16 mouse cellular contexts compared by ENCODE assay signal in genomic region chr3:155329701-155330100, GRCm38 (mm10).
DNase-seq lines count a peak whose midpoint lies in the region; ATAC-seq and TF ChIP-seq lines count a peak whose summit lies in the region.
"Had no signal": no experiment of that assay in that cellular context is flagged by ENCODE, and none has a peak within 500 bp of the region (broad histone marks: within the 10 kb centered on the region; RNA-seq: fewer than 3 reads in every experiment).

No protein-coding gene starts in this region.

- H3K9ac ChIP-seq in embryonic facial prominence, embryonic 15.5 days = no peak overlapping the region
- H3K9ac ChIP-seq: forebrain, embryonic 15.5 days; limb, embryonic 15.5 days had no signal

- DNase-seq in cerebellum, adult 2 months = peak; percentile 21 to 27
- DNase-seq in cerebellum, adult 11-12 months = no peak
- DNase-seq in left cerebral cortex, postnatal 4 days = peak; percentile 35
- no peak for DNase-seq in left cerebral cortex, adult 11 months (ENCODE audit: low spot score)
- peak; percentile 42 for DNase-seq in brain, embryonic 14.5 days (ENCODE audit: low read depth)
- no peak for DNase-seq in thymus, postnatal 14 days
- no peak for DNase-seq in gastrocnemius, adult 8-10 months (ENCODE audit: low spot score in 2 of 2)
- DNase-seq: adrenal gland, postnatal 14 days; heart, postnatal 4 days; lung, postnatal 14 days; retina, postnatal 1 day; thymus, postnatal 4 days had no signal

- 16% methylated on average over 2 of the region's 2 CpGs for WGBS in cerebellum, adult 2 months
- WGBS in embryonic facial prominence, embryonic 15.5 days = 36% methylated on average over 2 of the region's 2 CpGs

- H3K27ac ChIP-seq in cerebellum, adult 2 months (ENCODE audit: insufficient read depth, low read length) = no peak overlapping the region
- no peak overlapping the region for H3K27ac ChIP-seq in embryonic facial prominence, embryonic 15.5 days (replicated peaks)
- H3K27ac ChIP-seq: forebrain, embryonic 15.5 days; limb, embryonic 15.5 days had no signal

- no peak for TF ChIP-seq CTCF in cerebellum, adult 2 months (IDR thresholded peaks at IDR 0.05; ENCODE audit: borderline replicate concordance, insufficient read depth, low read depth, low read length)
- no peak for TF ChIP-seq CTCF in brain, embryonic 14.5 days (IDR thresholded peaks at IDR 0.05; ENCODE audit: borderline replicate concordance, extremely low read depth, insufficient read depth, insufficient read length)

- no peaks in the 10 kb centered on the region for H3K27me3 ChIP-seq in cerebellum, adult 2 months (ENCODE audit: control insufficient read depth, insufficient read depth, low read length)
- H3K27me3 ChIP-seq in embryonic facial prominence, embryonic 15.5 days = no peaks in the 10 kb centered on the region
- H3K27me3 ChIP-seq: forebrain, embryonic 15.5 days; limb, embryonic 15.5 days had no signal

- H3K36me3 ChIP-seq in embryonic facial prominence, embryonic 15.5 days = no peaks in the 10 kb centered on the region
- H3K36me3 ChIP-seq: forebrain, embryonic 15.5 days; limb, embryonic 15.5 days had no signal

- TF ChIP-seq POLR2A in cerebellum, adult 2 months (IDR thresholded peaks at IDR 0.05; ENCODE audit: borderline replicate concordance, insufficient read depth, low read length) = no peak
- TF ChIP-seq POLR2A in brain, embryonic 14.5 days (IDR thresholded peaks at IDR 0.05; ENCODE audit: borderline replicate concordance, extremely low read depth, insufficient read depth, insufficient read length, poor library complexity, severe bottlenecking) = no peak

- intact Hi-C loops in left cerebral cortex, postnatal 4 days (cut with DNase I) = no loop called here

- H3K9me3 ChIP-seq in embryonic facial prominence, embryonic 15.5 days (replicated peaks) = no peaks in the 10 kb centered on the region
- H3K9me3 ChIP-seq: forebrain, embryonic 15.5 days; limb, embryonic 15.5 days had no signal

- ATAC-seq in embryonic facial prominence, embryonic 15.5 days (ENCODE audit: insufficient number of reproducible peaks, low FRiP score, low TSS enrichment, low read depth) = peak; percentile 63; the same call in 1 of the 2 replicates
- ATAC-seq: forebrain, embryonic 15.5 days; intestine, postnatal 0 days had no signal

- no peaks in the 10 kb centered on the region for H3K4me1 ChIP-seq in cerebellum, adult 2 months (ENCODE audit: control insufficient read depth, insufficient read depth, low read length)
- H3K4me1 ChIP-seq in embryonic facial prominence, embryonic 15.5 days = no peaks in the 10 kb centered on the region
- H3K4me1 ChIP-seq: forebrain, embryonic 15.5 days; limb, embryonic 15.5 days had no signal

- no peak overlapping the region for H3K4me3 ChIP-seq in cerebellum, adult 2 months (replicated peaks; ENCODE audit: insufficient read depth, low read depth, low read length)
- no peak overlapping the region for H3K4me3 ChIP-seq in embryonic facial prominence, embryonic 15.5 days (replicated peaks)
- H3K4me3 ChIP-seq: forebrain, embryonic 15.5 days; limb, embryonic 15.5 days had no signal

- no peak overlapping the region for H3K4me2 ChIP-seq in embryonic facial prominence, embryonic 15.5 days (replicated peaks)
- H3K4me2 ChIP-seq: forebrain, embryonic 15.5 days; limb, embryonic 15.5 days had no signal

Comparison
In these comparisons a context has a peak if more than half of its experiments do, and no peak if none do; other contexts are left out.
1. DNase-seq: peak in cerebellum, adult 2 months (2 of 2), left cerebral cortex, postnatal 4 days (single experiment) and brain, embryonic 14.5 days (single experiment); none in cerebellum, adult 11-12 months (single experiment), left cerebral cortex, adult 11 months (single experiment), thymus, postnatal 14 days (single experiment) and gastrocnemius, adult 8-10 months (0 of 2).